Mouse (Mus musculus): ENCODE data around the gene 2200002D01Rik.
"Not testable (repeated sequence)": the region's sequence is repeated elsewhere in the genome, so short reads cannot be mapped to it uniquely, and the experiment has no call there.

DNA sequence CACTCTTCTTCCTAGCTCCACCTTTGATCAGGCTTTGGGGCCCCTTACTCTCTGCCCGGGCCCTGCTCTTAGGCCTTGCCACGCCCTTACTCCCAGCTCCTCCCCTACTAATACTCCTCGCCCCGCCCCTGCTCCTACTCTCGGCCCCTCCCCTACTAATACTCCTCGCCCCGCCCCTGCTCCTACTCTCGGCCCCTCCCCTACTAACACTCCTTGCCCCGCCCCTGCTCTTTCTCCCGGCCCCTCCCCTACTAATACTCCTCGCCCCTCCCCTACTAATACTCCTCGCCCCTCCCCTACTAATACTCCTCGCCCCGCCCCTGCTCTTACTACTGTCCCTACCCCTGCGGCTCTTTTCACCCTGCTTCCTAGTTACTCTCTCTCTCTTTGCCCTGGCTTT lies 37.3 kb downstream of the 2200002D01Rik start:
- TF ChIP-seq CTCF (IDR thresholded peaks at IDR 0.05; ENCODE audit: low read depth, low read length); POLR2AphosphoS5 (IDR thresholded peaks at IDR 0.05; ENCODE audit: insufficient replicate concordance, low read depth, low read length); GATA1 (IDR thresholded peaks at IDR 0.05; ENCODE audit: borderline replicate concordance, low read length); TAL1 (conservative IDR thresholded peaks at IDR 0.05; ENCODE audit: low read depth, low read length): not testable (repeated sequence)

Measured in G1E (cell line).